Mouse (Mus musculus) kidney, adult 10 weeks (tissue): ENCODE results near the gene Gm9970. TPM values are rescaled to one million over a fixed set of nuclear protein-coding genes. Genes with fewer than 3 reads are reported as not detected.

ENCODE experiments used
- polyA plus RNA-seq: library from polyadenylated mRNA; stranded (reverse); fragments of 350-450 nt; fragmentation: Illumina TruSeq; extraction: RNeasy Lipid Tissue Mini Kit (QIAGEN cat#74804); gene quantifications from one replicate; pipeline ENCODE4 v1.2.3, GENCODE M21; 2014; ENCODE audit warnings: low read depth, low replicate concordance

The Gm9970 gene
- not detected for polyA plus RNA-seq

DNA sequence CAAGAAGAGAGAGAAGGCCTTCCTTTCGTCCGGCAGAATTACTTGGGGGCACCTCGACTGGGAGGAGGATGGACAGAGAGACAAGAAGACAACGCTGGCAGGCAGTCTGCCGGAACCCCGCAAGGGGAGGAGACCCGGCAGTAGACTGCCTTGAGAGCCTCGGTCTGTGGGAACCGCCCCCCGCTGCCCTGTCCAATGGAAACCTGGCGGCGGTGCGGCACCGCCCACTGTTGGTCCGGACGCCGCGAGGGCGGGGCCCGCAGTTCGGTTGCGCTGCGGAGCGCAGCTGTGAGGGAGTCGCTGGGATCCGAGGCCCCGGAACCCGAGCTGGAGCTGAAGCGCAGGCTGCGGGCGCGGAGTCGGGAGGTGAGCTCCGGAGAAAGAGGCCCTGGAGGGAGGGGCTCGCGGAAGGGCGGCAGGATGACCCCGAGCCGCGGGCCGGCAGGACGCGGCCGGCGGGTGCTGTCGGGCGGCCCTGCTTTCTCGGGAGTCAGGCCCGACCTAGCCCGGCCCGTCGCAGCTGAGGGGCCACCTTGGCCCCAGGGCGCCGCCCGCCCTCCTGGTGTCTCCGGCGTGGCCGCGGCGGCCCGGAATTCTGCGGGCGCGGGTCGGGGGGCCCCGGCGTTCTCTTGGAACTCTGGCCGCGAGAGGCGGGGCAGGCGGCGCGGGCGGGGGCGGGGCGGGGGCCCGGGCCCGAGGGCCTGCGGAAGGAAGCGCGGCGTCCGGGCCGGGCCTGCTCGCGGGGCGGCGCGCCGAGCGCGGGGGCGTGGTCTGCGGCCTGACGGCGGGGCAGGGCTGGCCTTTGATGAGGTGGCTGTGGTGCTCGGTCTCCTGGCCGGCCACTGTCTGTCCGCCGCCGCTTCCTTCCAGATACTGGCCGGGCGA lies at the start of gene Gm9970, which contains the start of gene Nrbp1:
Gene Gm9970 (minus strand): TSS at position 596 of the 885 bp plus-strand sequence.
Gene Nrbp1 (plus strand): TSS at position 228 of the 885 bp plus-strand sequence.

DNA sequence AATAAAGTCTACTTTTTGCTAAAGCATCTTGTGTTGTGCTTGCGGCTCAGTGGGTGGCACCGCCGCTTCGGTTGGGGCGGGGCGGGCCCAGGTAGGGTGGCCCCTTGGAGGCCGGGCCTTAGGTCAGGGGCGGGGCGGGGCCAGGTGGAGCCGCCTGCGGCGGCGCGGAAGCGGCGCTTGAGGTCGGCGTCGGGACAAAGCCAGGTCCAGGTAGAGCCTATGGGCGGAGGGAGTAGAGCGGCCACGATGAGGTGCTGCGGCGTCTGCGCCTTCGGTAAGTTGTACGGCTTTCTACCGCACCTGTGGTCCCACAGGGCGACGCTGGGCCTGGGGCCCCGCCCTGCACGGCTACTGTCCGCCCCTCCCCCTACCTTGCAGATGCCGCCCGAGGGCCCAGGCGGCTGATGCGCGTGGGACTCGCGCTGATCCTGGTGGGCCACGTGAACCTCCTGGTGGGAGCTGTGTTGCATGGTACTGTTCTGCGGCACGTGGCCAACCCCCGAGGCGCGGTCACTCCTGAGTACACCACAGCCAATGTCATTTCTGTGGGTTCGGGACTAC lies 10.6 kb upstream of the Gm9970 start, which contains the start of gene Krtcap3:
Gene Krtcap3 (plus strand): TSS at position 151 of the 561 bp plus-strand sequence.

DNA sequence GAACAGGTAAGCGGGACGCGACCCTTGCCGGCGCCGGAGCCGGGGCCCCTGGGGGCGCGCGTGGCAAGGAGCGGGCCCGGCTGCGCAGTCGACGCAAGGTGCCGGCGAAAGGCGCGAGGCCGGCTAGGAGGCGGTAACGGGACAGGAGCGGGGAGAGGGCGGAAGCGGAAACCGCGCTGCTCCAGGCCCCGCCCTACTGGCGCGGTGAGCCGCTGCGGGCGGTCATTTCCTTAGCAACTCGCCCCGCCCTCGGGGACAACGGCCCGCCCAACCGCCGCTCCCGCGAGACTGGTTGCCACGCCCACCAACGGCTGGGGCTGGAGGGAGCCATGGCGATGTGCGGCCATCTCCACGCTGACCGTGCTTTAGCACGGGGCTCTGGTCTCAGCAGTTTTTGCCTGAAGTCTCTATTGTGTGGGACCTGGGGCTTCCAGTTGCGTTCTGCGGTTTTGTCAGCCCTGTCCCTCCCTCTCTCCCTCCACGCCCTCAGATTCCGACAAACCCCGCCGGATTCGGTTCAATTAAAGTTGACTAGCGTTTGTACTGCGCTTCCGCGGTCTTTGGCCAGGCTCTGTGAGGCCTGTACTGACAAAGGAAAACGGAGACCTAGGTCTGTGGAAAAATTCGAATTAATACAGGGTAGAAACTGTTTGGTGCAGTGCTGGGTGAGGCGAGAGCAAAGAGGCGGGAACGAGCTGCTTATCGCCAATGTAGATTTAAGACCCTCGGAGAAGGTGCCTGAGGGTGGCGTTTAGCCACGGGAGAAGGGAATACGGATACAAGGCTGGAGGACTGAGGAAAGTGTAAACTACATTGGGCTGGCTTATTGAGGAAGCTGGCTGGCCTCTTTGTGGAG lies 20.4 kb downstream of the Gm9970 start, which contains the start of gene Ppm1g:
Gene Ppm1g (minus strand): TSS at position 240 of the 856 bp plus-strand sequence.

DNA sequence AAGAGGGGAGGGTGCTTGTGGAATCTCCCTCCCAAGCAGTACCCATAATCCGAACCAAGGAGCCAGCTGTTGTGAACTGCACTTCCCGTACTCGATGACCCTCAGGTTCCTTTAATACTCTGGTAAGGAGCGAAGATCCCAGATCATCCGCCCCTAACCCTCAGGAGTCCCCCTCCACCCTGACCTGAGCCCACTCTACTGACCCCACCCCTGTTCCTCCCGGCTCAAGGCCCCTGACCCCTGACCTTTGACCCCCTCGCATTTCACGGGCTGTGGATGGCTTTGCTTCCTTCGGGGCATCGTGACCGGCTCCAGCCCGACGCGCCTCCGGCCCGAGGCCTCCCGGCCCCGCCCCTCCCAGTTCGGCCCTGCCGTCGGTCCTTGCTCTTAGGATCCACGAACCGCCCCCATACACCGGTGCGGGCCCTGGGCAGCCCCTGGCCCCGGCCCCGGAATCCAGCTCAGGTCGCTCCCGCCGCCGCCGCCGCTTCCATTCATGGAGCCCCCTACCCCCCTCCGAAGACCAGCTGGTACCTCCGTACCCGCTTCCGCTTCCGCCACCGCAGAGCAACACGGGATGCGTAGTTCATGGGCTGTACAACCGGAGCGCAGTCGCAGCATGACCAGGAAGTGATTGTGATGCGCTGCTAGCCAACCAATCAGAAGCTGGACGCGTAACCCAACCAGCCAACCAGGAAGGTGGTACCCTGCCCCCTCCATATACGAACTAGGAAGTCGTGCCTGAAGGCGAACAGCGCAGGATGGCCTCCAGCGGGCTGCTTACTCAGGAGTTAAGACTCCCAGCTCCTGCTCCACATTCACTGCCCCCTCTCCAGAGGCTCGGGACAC lies 39.1 kb downstream of the Gm9970 start, which contains the start of gene Zfp513:
Gene Zfp513 (minus strand): TSS at position 562 of the 849 bp plus-strand sequence.

DNA sequence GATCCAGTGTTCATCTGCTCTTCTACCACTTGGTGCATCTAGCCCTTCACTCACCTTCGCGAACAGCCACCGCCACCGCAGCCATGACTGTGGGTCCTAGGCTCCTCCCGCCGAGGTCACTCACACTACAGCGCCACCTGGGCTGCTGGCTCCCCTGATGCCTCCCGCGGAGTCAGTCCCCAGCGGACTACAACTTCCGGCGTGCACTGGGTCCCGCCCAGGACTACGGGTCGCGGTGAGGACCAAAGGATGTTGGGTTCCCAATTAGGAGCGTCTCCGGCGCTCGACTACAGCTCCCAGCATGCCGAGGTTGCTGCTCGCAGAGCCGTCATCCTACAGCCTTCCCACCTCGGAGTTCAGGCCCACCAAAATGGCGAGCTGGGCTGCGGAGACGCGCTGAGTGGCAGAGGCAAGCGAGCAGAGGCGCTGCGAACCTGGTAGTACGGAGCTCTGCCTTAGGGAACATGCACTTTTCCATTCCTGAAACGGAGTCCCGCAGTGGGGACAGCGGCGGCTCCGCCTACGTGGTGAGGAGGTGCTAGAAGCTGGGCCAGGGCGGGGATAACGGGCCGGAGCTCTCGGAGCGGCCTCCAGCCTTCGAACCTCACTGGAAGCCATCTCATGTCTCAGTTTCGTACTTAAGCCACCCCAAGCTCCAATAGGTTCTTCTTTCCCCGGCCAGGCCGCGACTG lies 47.9 kb downstream of the Gm9970 start, which contains the start of the genes Snx17 and Eif2b4:
Gene Snx17 (plus strand): TSS at position 289 of the 692 bp plus-strand sequence.
Gene Eif2b4 (minus strand): TSS at position 492 of the 692 bp plus-strand sequence.

Other genes starting within 250 kb of the Gm9970 start
- 190 TPM for gene Atraid, start 192.9 kb downstream of the Gm9970 start, polyA plus RNA-seq
- 14.3 TPM for gene Slc5a6, start 192.3 kb downstream of the Gm9970 start, polyA plus RNA-seq
- gene Cad, start 186.5 kb downstream of the Gm9970 start, polyA plus RNA-seq = 0.32 TPM
- not detected for gene Dnajc5g, start 134.9 kb downstream of the Gm9970 start, polyA plus RNA-seq
- not detected for gene Slc30a3, start 133.0 kb downstream of the Gm9970 start, polyA plus RNA-seq
- not detected for gene Trim54, start 124.5 kb downstream of the Gm9970 start, polyA plus RNA-seq
- gene Ucn, start 102.4 kb downstream of the Gm9970 start, polyA plus RNA-seq = not detected
- gene Mpv17, start 87.0 kb downstream of the Gm9970 start, polyA plus RNA-seq = 85.7 TPM
- 0.24 TPM for gene Gm29609, start 61.3 kb downstream of the Gm9970 start, polyA plus RNA-seq
- 30.1 TPM for gene Gtf3c2, start 61.1 kb downstream of the Gm9970 start, polyA plus RNA-seq
- 65.1 TPM for gene Snx17, start 48.0 kb downstream of the Gm9970 start, polyA plus RNA-seq
- gene Eif2b4, start 47.8 kb downstream of the Gm9970 start, polyA plus RNA-seq = 1.6 TPM
- gene Zfp513, start 38.9 kb downstream of the Gm9970 start, polyA plus RNA-seq = 0.85 TPM
- gene Ppm1g, start 20.5 kb downstream of the Gm9970 start, polyA plus RNA-seq = 20.9 TPM
- 66.5 TPM for gene Nrbp1, start 368 bp downstream of the Gm9970 start, polyA plus RNA-seq
- 1.5 TPM for gene Krtcap3, start 10.5 kb upstream of the Gm9970 start, polyA plus RNA-seq
- gene Ift172, start 49.9 kb upstream of the Gm9970 start, polyA plus RNA-seq = 11.9 TPM
- 3.0 TPM for gene Fndc4, start 54.8 kb upstream of the Gm9970 start, polyA plus RNA-seq
- gene Gckr, start 56.2 kb upstream of the Gm9970 start, polyA plus RNA-seq = not detected
- gene Zfp512, start 211.2 kb upstream of the Gm9970 start, polyA plus RNA-seq = 20.2 TPM
- gene 4930548H24Rik, start 244.5 kb upstream of the Gm9970 start, polyA plus RNA-seq = not detected